Mouse (Mus musculus) bone marrow, adult 2 months (tissue): Measurements from ENCODE around the gene Coasy.

Experiments
- CTCF ChIP-seq: fragments of 200-500 bp; IDR thresholded peaks from 2 replicates; pipeline ENCODE4 v1.5.1; 2011; ENCODE audit warnings: low read length, control low read depth; ENCODE audit not compliant: control insufficient read depth, insufficient read depth
- POLR2A ChIP-seq: fragments of 200-500 bp; IDR thresholded peaks from 2 replicates; pipeline ENCODE4 v1.6.1; 2011; ENCODE audit warnings: low read depth, mild to moderate bottlenecking, control low read depth, low read length, borderline replicate concordance; ENCODE audit not compliant: control insufficient read depth

DNA sequence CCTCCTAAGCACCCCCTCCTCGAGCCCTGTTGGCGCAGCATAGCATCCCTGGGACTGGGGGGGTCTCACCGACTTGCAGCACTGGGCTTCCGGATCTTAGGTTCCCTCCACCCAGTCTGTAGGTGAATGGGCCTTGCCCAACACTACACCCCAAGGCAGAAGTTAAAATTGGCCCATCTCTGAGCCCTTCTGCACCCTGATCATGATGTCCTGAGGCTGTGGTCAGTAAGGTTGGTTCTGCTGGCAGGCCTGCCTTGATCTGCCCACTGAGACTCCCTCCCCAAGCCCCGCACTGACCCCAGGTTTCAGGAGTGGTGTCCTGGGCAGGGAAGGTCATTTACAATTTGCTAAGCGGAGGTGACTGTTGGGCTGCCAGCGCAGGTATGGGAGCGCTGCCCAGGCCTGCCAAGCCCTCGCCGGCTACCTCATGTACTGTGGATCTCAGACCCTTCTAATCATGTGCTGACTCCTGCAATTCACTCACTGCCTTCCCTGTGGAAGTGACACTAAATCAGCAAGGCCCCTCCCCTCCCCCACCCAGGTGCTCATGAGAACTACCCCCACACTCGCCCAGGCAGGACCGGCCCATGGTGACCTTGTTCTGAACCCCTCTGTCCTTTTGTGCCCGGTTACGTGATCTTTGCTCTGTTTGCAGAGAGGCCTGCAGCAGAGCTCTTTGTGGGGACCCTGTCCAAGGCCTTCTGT lies 19.2 kb upstream of the Coasy start:
- no peak for TF ChIP-seq CTCF
- TF ChIP-seq POLR2A = no peak
